Mouse (Mus musculus) liver, adult (tissue): Measurements from ENCODE around the gene Tmem270.

Experiments
- GATA4 ChIP-seq: IDR thresholded peaks from 2 replicates; pipeline ENCODE4 v1.6.1; 2014; ENCODE audit warnings: mild to moderate bottlenecking, low read length; ENCODE audit not compliant: insufficient replicate concordance

Gene Tmem270

GRCm38 (mm10) chr5:134901012-134901643 is 5.4 kb downstream of the Tmem270 start:
- no peak for TF ChIP-seq GATA4

- TF ChIP-seq GATA4 = no peak
Measured at GRCm38 (mm10) chr5:134897596-134897995, 8.9 kb downstream of the Tmem270 start.

GRCm38 (mm10) chr5:134896965-134897364 is 9.6 kb downstream of the Tmem270 start:
- no peak for TF ChIP-seq GATA4

- TF ChIP-seq GATA4 = no peak
Measured at GRCm38 (mm10) chr5:134895291-134895690, 11.2 kb downstream of the Tmem270 start.

- no peak for TF ChIP-seq GATA4
Measured at GRCm38 (mm10) chr5:134892717-134893116, 13.8 kb downstream of the Tmem270 start.

- TF ChIP-seq GATA4 = no peak
Measured at GRCm38 (mm10) chr5:134891552-134891951, 15.0 kb downstream of the Tmem270 start.

- no peak for TF ChIP-seq GATA4
Measured at GRCm38 (mm10) chr5:134890601-134891054, 15.9 kb downstream of the Tmem270 start.

GRCm38 (mm10) chr5:134888505-134888904 is 18.0 kb downstream of the Tmem270 start:
- TF ChIP-seq GATA4 = no peak

- TF ChIP-seq GATA4 = no peak
Measured at GRCm38 (mm10) chr5:134887447-134888335, 18.8 kb downstream of the Tmem270 start.

GRCm38 (mm10) chr5:134883077-134883476 is 23.5 kb downstream of the Tmem270 start:
- no peak for TF ChIP-seq GATA4

- no peak for TF ChIP-seq GATA4
Measured at GRCm38 (mm10) chr5:134876801-134877200, 29.7 kb downstream of the Tmem270 start.

GRCm38 (mm10) chr5:134875245-134875644 is 31.3 kb downstream of the Tmem270 start:
- TF ChIP-seq GATA4 = no peak

- no peak for TF ChIP-seq GATA4
Measured at GRCm38 (mm10) chr5:134873956-134874879, 32.3 kb downstream of the Tmem270 start.

GRCm38 (mm10) chr5:134873034-134873433 is 33.5 kb downstream of the Tmem270 start:
- TF ChIP-seq GATA4 = no peak

GRCm38 (mm10) chr5:134872597-134872996 is 33.9 kb downstream of the Tmem270 start:
- no peak for TF ChIP-seq GATA4
